ENCODE assay signal across 26 mouse cellular contexts in genomic region chr6:29623857-29624256, GRCm38 (mm10). TPM values are rescaled to one million over a fixed set of nuclear protein-coding genes. Genes with fewer than 3 reads are reported as not detected.
DNase-seq lines count a peak whose midpoint lies in the region; ATAC-seq and TF ChIP-seq lines count a peak whose summit lies in the region.
"Had no signal": no experiment of that assay in that cellular context is flagged by ENCODE, and none has a peak within 500 bp of the region (broad histone marks: within the 10 kb centered on the region; RNA-seq: fewer than 3 reads in every experiment).

No protein-coding gene starts in this region.

- no peaks in the 10 kb centered on the region for H3K27me3 ChIP-seq in MEL (ENCODE audit: control insufficient read depth in 1 of 2, insufficient read depth in 2 of 2, low read length in 2 of 2)
- H3K27me3 ChIP-seq in heart, embryonic 12.5 days (replicated peaks) = no peaks in the 10 kb centered on the region
- H3K27me3 ChIP-seq in hindbrain, embryonic 11.5 days (ENCODE audit: control insufficient read depth, insufficient read depth, low read length) = no peaks in the 10 kb centered on the region
- H3K27me3 ChIP-seq: CH12.LX; embryonic facial prominence, embryonic 13.5 days; forebrain, embryonic 12.5 days; forebrain, embryonic 15.5 days; hindbrain, embryonic 12.5 days had no signal

- peak; percentile 61 for DNase-seq in MEL (ENCODE audit: low read depth, low spot score)
- no peak for DNase-seq in layer of hippocampus, postnatal 25 days (ENCODE audit: extremely low spot score in 1 of 2, low spot score in 1 of 2)
- DNase-seq in hindbrain, embryonic 11.5 days (ENCODE audit: low spot score) = no peak
- DNase-seq: adrenal gland, adult 2 months; adrenal gland, postnatal 25 days; B cell, adult 2 months; cerebellum, adult 18-20 months; cerebellum, adult 9-10 months; cerebellum, postnatal 25 days; embryo, embryonic 11 days; gastrocnemius, postnatal 25 days; heart, adult 2 months had no signal

- TF ChIP-seq POLR2A in MEL (IDR thresholded peaks at IDR 0.05; ENCODE audit: control insufficient read depth in 1 of 2, insufficient read depth in 1 of 2, low read depth in 1 of 2, low read length in 2 of 2, poor library complexity in 1 of 2) = no peak

- peaks cover 0 to 22% of the 10 kb centered on the region in 2 experiments; a peak in 2 of 4 replicates for H3K36me3 ChIP-seq in MEL (ENCODE audit: control insufficient read depth in 1 of 2, insufficient read depth in 2 of 2, low read length in 2 of 2)
- no peaks in the 10 kb centered on the region for H3K36me3 ChIP-seq in heart, embryonic 12.5 days
- H3K36me3 ChIP-seq in hindbrain, embryonic 11.5 days (ENCODE audit: control insufficient read depth, insufficient read depth, low read length) = no peaks in the 10 kb centered on the region
- H3K36me3 ChIP-seq: embryonic facial prominence, embryonic 10.5 days; embryonic facial prominence, embryonic 13.5 days; forebrain, embryonic 12.5 days; forebrain, embryonic 15.5 days; G1E; heart, embryonic 10.5 days; hindbrain, embryonic 12.5 days; hindbrain, embryonic 15.5 days had no signal

- no peaks in the 10 kb centered on the region for H3K9me3 ChIP-seq in MEL (replicated peaks; ENCODE audit: insufficient read depth, low read length)
- H3K9me3 ChIP-seq in heart, embryonic 12.5 days (replicated peaks) = no peaks in the 10 kb centered on the region; the same call in none of the 2 replicates
- no peaks in the 10 kb centered on the region for H3K9me3 ChIP-seq in hindbrain, embryonic 11.5 days (ENCODE audit: control insufficient read depth, low read length)
- H3K9me3 ChIP-seq: embryonic facial prominence, embryonic 10.5 days; embryonic facial prominence, embryonic 13.5 days; forebrain, embryonic 12.5 days; forebrain, embryonic 15.5 days; G1E; heart, embryonic 10.5 days; hindbrain, embryonic 12.5 days; hindbrain, embryonic 15.5 days had no signal

- TF ChIP-seq RAD21 in MEL (IDR thresholded peaks at IDR 0.05; ENCODE audit: low read depth, low read length) = no peak

- no peak overlapping the region for H3K9ac ChIP-seq in MEL (ENCODE audit: control insufficient read depth, low read depth, low read length, poor library complexity, severe bottlenecking)
- H3K9ac ChIP-seq in heart, embryonic 12.5 days = no peak overlapping the region
- H3K9ac ChIP-seq in hindbrain, embryonic 11.5 days (ENCODE audit: low read depth, low read length) = no peak overlapping the region
- H3K9ac ChIP-seq: embryonic facial prominence, embryonic 13.5 days; forebrain, embryonic 12.5 days; forebrain, embryonic 15.5 days; hindbrain, embryonic 12.5 days; hindbrain, embryonic 15.5 days had no signal

- WGBS in heart, embryonic 12.5 days = 80% methylated on average over 2 of the region's 2 CpGs
- WGBS in hindbrain, embryonic 11.5 days = 89% methylated on average over 2 of the region's 2 CpGs

- peaks cover 17 to 24% of the 10 kb centered on the region in 2 experiments for H3K4me1 ChIP-seq in MEL (ENCODE audit: control insufficient read depth in 1 of 2, insufficient read depth in 2 of 2, low read length in 2 of 2)
- no peaks in the 10 kb centered on the region for H3K4me1 ChIP-seq in heart, embryonic 12.5 days (replicated peaks)
- no peaks in the 10 kb centered on the region for H3K4me1 ChIP-seq in hindbrain, embryonic 11.5 days (replicated peaks; ENCODE audit: control insufficient read depth, insufficient read depth, low read length)
- H3K4me1 ChIP-seq: embryonic facial prominence, embryonic 10.5 days; embryonic facial prominence, embryonic 13.5 days; forebrain, embryonic 12.5 days; forebrain, embryonic 15.5 days; heart, embryonic 10.5 days; hindbrain, embryonic 12.5 days; hindbrain, embryonic 15.5 days had no signal

- H3K4me3 ChIP-seq in MEL (ENCODE audit: control insufficient read depth in 1 of 2, insufficient read depth in 1 of 2, low read depth in 2 of 2, low read length in 2 of 2) = no peak overlapping the region
- H3K4me3 ChIP-seq in heart, embryonic 12.5 days = no peak overlapping the region
- no peak overlapping the region for H3K4me3 ChIP-seq in hindbrain, embryonic 11.5 days (ENCODE audit: low read depth, low read length)
- H3K4me3 ChIP-seq: embryonic facial prominence, embryonic 10.5 days; embryonic facial prominence, embryonic 13.5 days; erythroblast, embryonic 14.5 days; forebrain, embryonic 12.5 days; forebrain, embryonic 15.5 days; heart, adult 2 months; heart, embryonic 10.5 days; hindbrain, embryonic 12.5 days; hindbrain, embryonic 15.5 days had no signal

- ATAC-seq in hematopoietic stem cell, adult 5-6 weeks (replicated peaks in 1 of 2; ENCODE audit: insufficient read depth in 1 of 2, low FRiP score in 2 of 2, low TSS enrichment in 1 of 2, low read depth in 1 of 2, poor library complexity in 2 of 2, severe bottlenecking in 2 of 2) = peak; percentile 56 to 69
- ATAC-seq in neutrophil, adult 5-6 weeks (ENCODE audit: extremely low read depth, insufficient number of reproducible peaks, low FRiP score, poor library complexity, severe bottlenecking) = 0 out of 2 replicates have a peak, but pooled peaks have one; percentile 19
- no peak for ATAC-seq in heart, embryonic 12.5 days (ENCODE audit: insufficient number of reproducible peaks, low FRiP score)
- ATAC-seq in hindbrain, embryonic 11.5 days (ENCODE audit: low FRiP score) = no peak
- ATAC-seq: forebrain, embryonic 15.5 days; intestine, postnatal 0 days had no signal

- peak in 1 of 2 experiments; percentile 16; a peak in 1 of 4 replicates for TF ChIP-seq EP300 in MEL (IDR thresholded peaks at IDR 0.05; ENCODE audit: low read depth in 1 of 2, low read length in 2 of 2)

- no peaks in the 10 kb centered on the region for H3K79me2 ChIP-seq in MEL (ENCODE audit: control insufficient read depth, insufficient read depth, low read length, poor library complexity)

- H3K27ac ChIP-seq in MEL (ENCODE audit: control insufficient read depth, low read depth, low read length) = no peak overlapping the region
- H3K27ac ChIP-seq in heart, embryonic 12.5 days (ENCODE audit: poor library complexity, severe bottlenecking) = no peak overlapping the region
- no peak overlapping the region for H3K27ac ChIP-seq in hindbrain, embryonic 11.5 days (ENCODE audit: low read depth, low read length)
- H3K27ac ChIP-seq: embryonic facial prominence, embryonic 10.5 days; embryonic facial prominence, embryonic 13.5 days; forebrain, embryonic 12.5 days; forebrain, embryonic 15.5 days; heart, adult 2 months; heart, embryonic 10.5 days; hindbrain, embryonic 12.5 days; hindbrain, embryonic 15.5 days had no signal

- no peak overlapping the region for H3K4me2 ChIP-seq in heart, embryonic 12.5 days
- H3K4me2 ChIP-seq in hindbrain, embryonic 11.5 days (replicated peaks; ENCODE audit: low read depth, low read length) = no peak overlapping the region
- H3K4me2 ChIP-seq: embryonic facial prominence, embryonic 13.5 days; forebrain, embryonic 12.5 days; forebrain, embryonic 15.5 days; hindbrain, embryonic 12.5 days; hindbrain, embryonic 15.5 days had no signal

- TF ChIP-seq CTCF in MEL (IDR thresholded peaks at IDR 0.05 in 2 of 3, conservative IDR thresholded peaks at IDR 0.05 in 1 of 3; ENCODE audit: control insufficient read depth in 1 of 3, insufficient read depth in 1 of 3, low read depth in 2 of 3, low read length in 3 of 3, poor library complexity in 1 of 3, severe bottlenecking in 1 of 3) = no peak

TF ChIP-seq in MEL, 35 proteins besides CTCF, POLR2A, EP300 and RAD21:
- TF ChIP-seq CHD1 (IDR thresholded peaks at IDR 0.05; ENCODE audit: low read depth, low read length) (no peak), TBP (IDR thresholded peaks at IDR 0.05; ENCODE audit: low read depth, low read length) (0 out of 2 replicates have a peak, but pooled peaks have one; percentile 24), ZMIZ1 (IDR thresholded peaks at IDR 0.05; ENCODE audit: low read depth, low read length) (no peak), ZNF384 (IDR thresholded peaks at IDR 0.05; ENCODE audit: low read depth, low read length) (peak; percentile 35; the same call in 1 of the 2 replicates), MYC (IDR thresholded peaks at IDR 0.05; ENCODE audit: low read depth, low read length) (no peak), POLR2AphosphoS2 (IDR thresholded peaks at IDR 0.05; ENCODE audit: low read length) (no peak), USF2 (IDR thresholded peaks at IDR 0.05; ENCODE audit: borderline replicate concordance in 1 of 2, insufficient read depth in 1 of 2, low read depth in 1 of 2, low read length in 2 of 2) (no peak)

RNA-seq across cellular contexts. Expression of gene Tnpo3, which starts 14.2 kb away (rescaled TPM):
- total RNA-seq in MEL (2012; rRNA removed) = 64.9 and 71.5 TPM in 2 replicates
- polyA plus RNA-seq in MEL (2012; ENCODE audit: insufficient read depth in 1 of 2, insufficient read length in 2 of 2, low read depth in 1 of 2, low replicate concordance in 2 of 2, missing spikeins in 1 of 2) = 100 to 1,000 TPM; 139 to 148 TPM
- total RNA-seq in hematopoietic stem cell, adult 5-6 weeks (2017) = 76.4 and 89.6 TPM in 2 replicates
- total RNA-seq in neutrophil, adult 5-6 weeks (2017) = 82.1 and 95.6 TPM in 2 replicates
- 10 to 100 TPM; 62.5 to 72.4 TPM for total RNA-seq in layer of hippocampus, postnatal 25 days (2021)
- 71.6 and 73.4 TPM in 2 replicates for polyA plus RNA-seq in heart, embryonic 12.5 days (2016; fragmentation: Nextera tagmentation; extraction: Ambion mirVana)
- polyA plus RNA-seq in hindbrain, embryonic 11.5 days (2014; fragmentation: Nextera tagmentation; extraction: Ambion mirVana) = 97.3 and 118 TPM in 2 replicates

Comparison
In these comparisons a context has a peak if more than half of its experiments do, and no peak if none do; other contexts are left out.
1. ATAC-seq: peak in hematopoietic stem cell, adult 5-6 weeks (2 of 2) and neutrophil, adult 5-6 weeks (single experiment); none in heart, embryonic 12.5 days (single experiment) and hindbrain, embryonic 11.5 days (single experiment).